Mouse (Mus musculus) stomach, embryonic 15.5 days (tissue): ENCODE measurements around the gene Cyp4a29. TPM values are rescaled to one million over a fixed set of nuclear protein-coding genes. Genes with fewer than 3 reads are reported as not detected.

ENCODE experiments used
- polyA plus RNA-seq: library from polyadenylated mRNA; unstranded; fragments of >200 nt; fragmentation: Nextera tagmentation; extraction: Ambion mirVana; gene quantifications from 2 replicates; pipeline ENCODE4 v1.2.1, GENCODE M21; 2015

Cyp4a29 gene
- polyA plus RNA-seq, 1 experiment from 2014 or later, result not detected

Other genes with a start within 250 kb of the Cyp4a29 start
- gene Stil, start 241.9 kb upstream of the Cyp4a29 start, polyA plus RNA-seq, result 9.9 and 10.9 TPM in 2 replicates
- gene Tal1, start 185.7 kb upstream of the Cyp4a29 start, polyA plus RNA-seq, result 1.6 and 2.9 TPM in 2 replicates
- 82.4 and 96.6 TPM in 2 replicates for gene Pdzk1ip1, start 153.4 kb upstream of the Cyp4a29 start, polyA plus RNA-seq
- 0.41 and 0.45 TPM in 2 replicates for gene Cyp4x1, start 107.8 kb upstream of the Cyp4a29 start, polyA plus RNA-seq
- gene Cyp4a12a, start 57.0 kb downstream of the Cyp4a29 start, polyA plus RNA-seq, result not detected in 2 replicates
- not detected in 2 replicates for gene Cyp4a12b, start 169.5 kb downstream of the Cyp4a29 start, polyA plus RNA-seq
- gene Cyp4a30b, start 210.5 kb downstream of the Cyp4a29 start, polyA plus RNA-seq, result not detected in 2 replicates